Mouse (Mus musculus): Measurements from ENCODE around the gene Dmbx1. TPM values are rescaled to one million over a fixed set of nuclear protein-coding genes. Genes with fewer than 3 reads are reported as not detected.

Gene Dmbx1
- total and polyA plus RNA-seq, 3 experiments: 0.19 to 2.3 TPM; not detected in 1

GRCm38 (mm10) chr4:115961991-115962390, 22.3 kb upstream of the Dmbx1 start:
- H3K4me3 ChIP-seq (ENCODE audit: control insufficient read depth in 1 of 2, insufficient read depth in 1 of 2, low read depth in 2 of 2, low read length in 2 of 2): no peak overlapping the region
- no peak overlapping the region for H3K27ac ChIP-seq (ENCODE audit: control insufficient read depth, low read depth, low read length)
- H3K79me2 ChIP-seq (ENCODE audit: control insufficient read depth, insufficient read depth, low read length, poor library complexity): no peaks in the 10 kb centered on the region
- TF ChIP-seq HCFC1 (IDR thresholded peaks at IDR 0.05; ENCODE audit: low read depth, low read length): no peak
- no peak for TF ChIP-seq MXI1 (IDR thresholded peaks at IDR 0.05; ENCODE audit: low read depth, low read length)
- no peak for TF ChIP-seq CTCF (IDR thresholded peaks at IDR 0.05 in 2 of 3, conservative IDR thresholded peaks at IDR 0.05 in 1 of 3; ENCODE audit: control insufficient read depth in 1 of 3, insufficient read depth in 1 of 3, low read depth in 2 of 3, low read length in 3 of 3, poor library complexity in 1 of 3, severe bottlenecking in 1 of 3)
- TF ChIP-seq POLR2AphosphoS2 (IDR thresholded peaks at IDR 0.05; ENCODE audit: low read length): no peak
- DNase-seq (ENCODE audit: low read depth, low spot score): no peak
- H3K36me3 ChIP-seq (ENCODE audit: control insufficient read depth in 1 of 2, insufficient read depth in 2 of 2, low read length in 2 of 2): no peaks in the 10 kb centered on the region
- no peaks in the 10 kb centered on the region for H3K9me3 ChIP-seq (replicated peaks; ENCODE audit: insufficient read depth, low read length)
- H3K9ac ChIP-seq (ENCODE audit: control insufficient read depth, low read depth, low read length, poor library complexity, severe bottlenecking): no peak overlapping the region
- H3K4me1 ChIP-seq (ENCODE audit: control insufficient read depth in 1 of 2, insufficient read depth in 2 of 2, low read length in 2 of 2): 0 out of 4 replicates have a peak, but pooled peaks cover 0 to 6% of the 10 kb centered on the region in 2 experiments
- no peaks in the 10 kb centered on the region; a peak in 1 of 4 replicates for H3K27me3 ChIP-seq (ENCODE audit: control insufficient read depth in 1 of 2, insufficient read depth in 2 of 2, low read length in 2 of 2)

GRCm38 (mm10) chr4:115959546-115959945, 19.8 kb upstream of the Dmbx1 start:
- 0 out of 4 replicates have a peak, but pooled peaks cover 0 to 6% of the 10 kb centered on the region in 2 experiments for H3K4me1 ChIP-seq (ENCODE audit: control insufficient read depth in 1 of 2, insufficient read depth in 2 of 2, low read length in 2 of 2)
- no peak for TF ChIP-seq NRF1 (IDR thresholded peaks at IDR 0.05; ENCODE audit: insufficient read depth, low read depth, low read length, poor library complexity, severe bottlenecking)
- no peak for TF ChIP-seq UBTF (IDR thresholded peaks at IDR 0.05; ENCODE audit: borderline replicate concordance, insufficient read depth, low read depth, low read length)
- no peak for TF ChIP-seq ETS1 (IDR thresholded peaks at IDR 0.05; ENCODE audit: low read depth, low read length)
- TF ChIP-seq E2F4 (IDR thresholded peaks at IDR 0.05; ENCODE audit: borderline replicate concordance, low read depth, low read length): no peak
- no peak for TF ChIP-seq HCFC1 (IDR thresholded peaks at IDR 0.05; ENCODE audit: low read depth, low read length)
- TF ChIP-seq ZKSCAN1 (IDR thresholded peaks at IDR 0.05; ENCODE audit: low read depth, low read length): no peak
- no peak for TF ChIP-seq SMC3 (IDR thresholded peaks at IDR 0.05; ENCODE audit: low read depth, low read length)
- no peak for TF ChIP-seq GABPA (IDR thresholded peaks at IDR 0.05; ENCODE audit: low read depth, low read length)
- TF ChIP-seq USF2 (IDR thresholded peaks at IDR 0.05; ENCODE audit: borderline replicate concordance in 1 of 2, insufficient read depth in 1 of 2, low read depth in 1 of 2, low read length in 2 of 2): no peak
- TF ChIP-seq MEF2A (IDR thresholded peaks at IDR 0.05; ENCODE audit: extremely low read depth, insufficient replicate concordance, low read depth, low read length, poor library complexity, severe bottlenecking): no peak
- TF ChIP-seq TCF12 (IDR thresholded peaks at IDR 0.05; ENCODE audit: low read depth, low read length): no peak
- no peak for TF ChIP-seq MAZ (IDR thresholded peaks at IDR 0.05; ENCODE audit: low read depth, low read length)
- peaks cover 0 to 1% of the 10 kb centered on the region in 2 experiments; a peak in 1 of 4 replicates for H3K27me3 ChIP-seq (ENCODE audit: control insufficient read depth in 1 of 2, insufficient read depth in 2 of 2, low read length in 2 of 2)
- H3K36me3 ChIP-seq (ENCODE audit: control insufficient read depth in 1 of 2, insufficient read depth in 2 of 2, low read length in 2 of 2): no peaks in the 10 kb centered on the region
- no peak overlapping the region for H3K4me3 ChIP-seq (ENCODE audit: control insufficient read depth in 1 of 2, insufficient read depth in 1 of 2, low read depth in 2 of 2, low read length in 2 of 2)
- no peak overlapping the region for H3K27ac ChIP-seq (ENCODE audit: control insufficient read depth, low read depth, low read length)
- no peak overlapping the region for H3K9ac ChIP-seq (ENCODE audit: control insufficient read depth, low read depth, low read length, poor library complexity, severe bottlenecking)
- H3K9me3 ChIP-seq (replicated peaks; ENCODE audit: insufficient read depth, low read length): no peaks in the 10 kb centered on the region
- DNase-seq (ENCODE audit: low read depth, low spot score): no peak
- H3K79me2 ChIP-seq (ENCODE audit: control insufficient read depth, insufficient read depth, low read length, poor library complexity): no peaks in the 10 kb centered on the region
